Mouse (Mus musculus) bone marrow, adult 2 months (tissue): ENCODE data around the gene Fau.

Experiments
- CTCF ChIP-seq: fragments of 200-500 bp; IDR thresholded peaks from 2 replicates; pipeline ENCODE4 v1.5.1; 2011; ENCODE audit warnings: low read length, control low read depth; ENCODE audit not compliant: control insufficient read depth, insufficient read depth
- POLR2A ChIP-seq: fragments of 200-500 bp; IDR thresholded peaks from 2 replicates; pipeline ENCODE4 v1.6.1; 2011; ENCODE audit warnings: low read depth, mild to moderate bottlenecking, control low read depth, low read length, borderline replicate concordance; ENCODE audit not compliant: control insufficient read depth

GRCm38 (mm10) chr19:6016532-6016931, 41.1 kb upstream of the Fau start:
- no peak for TF ChIP-seq POLR2A
- no peak for TF ChIP-seq CTCF
